Mouse (Mus musculus) CH12.LX (cell line): ENCODE results near the gene Aatk. TPM values are rescaled to one million over a fixed set of nuclear protein-coding genes. Genes with fewer than 3 reads are reported as not detected.

ENCODE experiments used
- DNase-seq: peaks from one replicate; pipeline ENCODE4 v3.0.0-alpha.2; 2013; ENCODE audit errors: extremely low read depth
- H3K27ac ChIP-seq: 2 replicates; pipeline ENCODE4 v1.5.1; 2012; ENCODE audit warnings: low read depth, mild to moderate bottlenecking, control low read depth, moderate library complexity; ENCODE audit not compliant: insufficient read depth
- H3K27me3 ChIP-seq: replicated peaks from 2 replicates; pipeline ENCODE3; 2012; ENCODE audit warnings: inconsistent platforms
- H3K36me3 ChIP-seq, 2 experiments: replicated peaks in 1 of 2; 2 replicates each; pipeline versions ENCODE3 to v1.6.1; 2012; ENCODE audit warnings: inconsistent platforms in 1 of 2, low read length in 1 of 2, mild to moderate bottlenecking in 1 of 2, mixed read lengths in 1 of 2, moderate library complexity in 1 of 2; ENCODE audit not compliant: control insufficient read depth in 1 of 2, insufficient read depth in 1 of 2
- H3K4me1 ChIP-seq, 2 experiments: 2 replicates each; pipeline ENCODE4 v1.6.1; 2012; ENCODE audit warnings: inconsistent platforms in 1 of 2, moderate library complexity in 1 of 2; ENCODE audit not compliant: insufficient read depth in 2 of 2, control insufficient read depth in 1 of 2
- H3K4me2 ChIP-seq: 2 replicates; pipeline ENCODE4 v1.6.1; 2012; ENCODE audit warnings: low read depth, mild to moderate bottlenecking, control low read depth; ENCODE audit not compliant: poor library complexity, insufficient read depth, severe bottlenecking
- H3K4me3 ChIP-seq, 3 experiments: fragments of 150-350 bp in 1 of 3; sonication (generic) in 1 of 3; replicated peaks in 1 of 3; 2 replicates each; pipeline versions ENCODE3 to v1.5.1; 2011 to 2012; ENCODE audit warnings: low read depth in 2 of 3, low read length in 2 of 3, mild to moderate bottlenecking in 2 of 3, moderate library complexity in 2 of 3, control low read depth in 1 of 3, improper control_type of control experiment in 1 of 3, inconsistent platforms in 1 of 3, mixed read lengths in 1 of 3; ENCODE audit not compliant: poor library complexity in 1 of 3
- H3K79me2 ChIP-seq: replicated peaks from 2 replicates; pipeline ENCODE4 v1.6.1; 2012; ENCODE audit warnings: mild to moderate bottlenecking, moderate library complexity; ENCODE audit not compliant: control insufficient read depth, poor library complexity, insufficient read depth, severe bottlenecking; ENCODE audit errors: extremely low read depth
- H3K9ac ChIP-seq: 2 replicates; pipeline ENCODE4 v1.6.1; 2012; ENCODE audit warnings: low read depth, mild to moderate bottlenecking, control low read depth, moderate library complexity; ENCODE audit not compliant: insufficient read depth
- H3K9me3 ChIP-seq: replicated peaks from 2 replicates; pipeline ENCODE3; 2012; ENCODE audit warnings: low read length, inconsistent platforms, mixed read lengths
- CHD2 ChIP-seq: IDR thresholded peaks from 2 replicates; pipeline ENCODE4 v1.6.1; 2011; ENCODE audit warnings: low read length, improper control_type of control experiment
- E2F4 ChIP-seq: IDR thresholded peaks from 2 replicates; pipeline ENCODE4 v1.6.1; 2011; ENCODE audit warnings: low read depth, low read length, improper control_type of control experiment; ENCODE audit not compliant: insufficient replicate concordance
- ELF1 ChIP-seq: IDR thresholded peaks from 2 replicates; pipeline ENCODE4 v1.6.1; 2014; ENCODE audit warnings: low read depth, mild to moderate bottlenecking, inconsistent platforms, low read length, improper control_type of control experiment
- EP300 ChIP-seq: IDR thresholded peaks from 2 replicates; pipeline ENCODE4 v1.6.1; 2011; ENCODE audit warnings: low read length, improper control_type of control experiment
- ETS1 ChIP-seq: conservative IDR thresholded peaks from 2 replicates; pipeline ENCODE4 v1.6.1; 2012; ENCODE audit warnings: low read depth, mild to moderate bottlenecking, inconsistent platforms, low read length, improper control_type of control experiment, moderate library complexity
- GABPA ChIP-seq: IDR thresholded peaks from 2 replicates; pipeline ENCODE4 v1.6.1; 2012; ENCODE audit warnings: low read depth, low read length, improper control_type of control experiment, inconsistent platforms; ENCODE audit not compliant: insufficient replicate concordance
- IRF4 ChIP-seq: IDR thresholded peaks from 2 replicates; pipeline ENCODE4 v1.6.1; 2014; ENCODE audit warnings: low read depth, mild to moderate bottlenecking, inconsistent platforms, low read length, improper control_type of control experiment
- JUND ChIP-seq: conservative IDR thresholded peaks from 2 replicates; pipeline ENCODE4 v1.6.1; 2011; ENCODE audit warnings: low read depth, low read length, improper control_type of control experiment
- KAT2A ChIP-seq: IDR thresholded peaks from 2 replicates; pipeline ENCODE4 v1.6.1; 2012; ENCODE audit warnings: low read length, improper control_type of control experiment, inconsistent platforms; ENCODE audit not compliant: insufficient replicate concordance
- MAX ChIP-seq: IDR thresholded peaks from 2 replicates; pipeline ENCODE4 v1.6.1; 2011; ENCODE audit warnings: low read length, improper control_type of control experiment
- MAZ ChIP-seq: IDR thresholded peaks from 2 replicates; pipeline ENCODE4 v1.6.1; 2012; ENCODE audit warnings: low read depth, mild to moderate bottlenecking, inconsistent platforms, low read length, improper control_type of control experiment, moderate library complexity
- MEF2A ChIP-seq: IDR thresholded peaks from 2 replicates; pipeline ENCODE4 v1.6.1; 2014; ENCODE audit warnings: low read depth, mild to moderate bottlenecking, inconsistent platforms, low read length, improper control_type of control experiment, borderline replicate concordance
- MXI1 ChIP-seq: IDR thresholded peaks from 2 replicates; pipeline ENCODE4 v1.6.1; 2011; ENCODE audit warnings: mild to moderate bottlenecking, low read depth, low read length, improper control_type of control experiment
- PAX5 ChIP-seq: IDR thresholded peaks from 2 replicates; pipeline ENCODE4 v1.6.1; 2012; ENCODE audit warnings: low read length, inconsistent platforms, mixed read lengths
- POLR2A ChIP-seq: IDR thresholded peaks from 2 replicates; pipeline ENCODE4 v1.6.1; 2011; ENCODE audit warnings: low read depth, mild to moderate bottlenecking, improper control_type of control experiment, low read length
- POLR2AphosphoS2 ChIP-seq: IDR thresholded peaks from 2 replicates; pipeline ENCODE4 v1.6.1; 2011; ENCODE audit warnings: low read depth, low read length, improper control_type of control experiment
- RAD21 ChIP-seq: IDR thresholded peaks from 2 replicates; pipeline ENCODE4 v1.6.1; 2011; ENCODE audit warnings: low read depth, mild to moderate bottlenecking, low read length, improper control_type of control experiment, moderate library complexity
- RCOR1 ChIP-seq: conservative IDR thresholded peaks from 2 replicates; pipeline ENCODE4 v1.6.1; 2012; ENCODE audit warnings: low read depth, mild to moderate bottlenecking, inconsistent platforms, low read length, improper control_type of control experiment
- SMC3 ChIP-seq: IDR thresholded peaks from 2 replicates; pipeline ENCODE4 v1.6.1; 2011; ENCODE audit warnings: low read depth, low read length, improper control_type of control experiment
- TCF12 ChIP-seq: IDR thresholded peaks from 2 replicates; pipeline ENCODE4 v1.6.1; 2014; ENCODE audit warnings: low read depth, mild to moderate bottlenecking, inconsistent platforms, low read length, improper control_type of control experiment
- UBTF ChIP-seq: IDR thresholded peaks from 2 replicates; pipeline ENCODE4 v1.6.1; 2012; ENCODE audit warnings: low read depth, mild to moderate bottlenecking, inconsistent platforms, low read length, improper control_type of control experiment, moderate library complexity
- USF1 ChIP-seq: IDR thresholded peaks from 2 replicates; pipeline ENCODE4 v1.6.1; 2014; ENCODE audit warnings: low read depth, mild to moderate bottlenecking, inconsistent platforms, low read length, improper control_type of control experiment
- USF2 ChIP-seq: conservative IDR thresholded peaks from 2 replicates; pipeline ENCODE4 v1.6.1; 2011; ENCODE audit warnings: low read depth, low read length, improper control_type of control experiment
- ZC3H11A ChIP-seq: IDR thresholded peaks from 2 replicates; pipeline ENCODE4 v1.6.1; 2012; ENCODE audit warnings: low read depth, mild to moderate bottlenecking, inconsistent platforms, low read length, improper control_type of control experiment
- ZKSCAN1 ChIP-seq: IDR thresholded peaks from 2 replicates; pipeline ENCODE4 v1.6.1; 2012; ENCODE audit warnings: low read depth, inconsistent platforms, low read length, improper control_type of control experiment, borderline replicate concordance
- ZMIZ1 ChIP-seq: IDR thresholded peaks from 2 replicates; pipeline ENCODE4 v1.6.1; 2012; ENCODE audit warnings: low read depth, mild to moderate bottlenecking, inconsistent platforms, low read length, improper control_type of control experiment
- ZNF384 ChIP-seq: IDR thresholded peaks from 2 replicates; pipeline ENCODE4 v1.6.1; 2012; ENCODE audit warnings: low read depth, low read length, improper control_type of control experiment, inconsistent platforms
- dilution Hi-C: fragments of 300-500 bp; cut with MboI; formaldehyde crosslinking; loops from 2 replicates; pipeline ENCODE4 v1.14.3; 2020; ENCODE audit warnings: low sequenced_read_pairs; ENCODE audit not compliant: extremely low pct_unique_long_range_greater_than_20kb, extremely low pct_ligation_motif_present
- in situ Hi-C: fragments of 300-500 bp; cut with MboI; formaldehyde crosslinking; loops from 3 replicates; pipeline ENCODE4 v1.14.3; 2019; ENCODE audit warnings: low sequenced_read_pairs, low pct_ligation_motif_present, low pct_unique_long_range_greater_than_20kb, mixed read lengths
- polyA plus RNA-seq: library from polyadenylated mRNA; unstranded; fragments of >175 nt; gene quantifications from 2 replicates; pipeline ENCODE4 v1.2.1, GENCODE M21; 2012; ENCODE audit warnings: low read depth; ENCODE audit not compliant: insufficient read length
- total RNA-seq, 2 experiments: library from RNA; depleted of rRNA; stranded (reverse); fragments of 300-350 nt in 1 of 2; fragments of >200 nt in 1 of 2; gene quantifications; 2 replicates each; pipeline ENCODE4 v1.2.3; 2012 to 2014

Gene Aatk
- total and polyA plus RNA-seq, 3 experiments = 0.08 to 0.21 (median 0.19) TPM

DNA sequence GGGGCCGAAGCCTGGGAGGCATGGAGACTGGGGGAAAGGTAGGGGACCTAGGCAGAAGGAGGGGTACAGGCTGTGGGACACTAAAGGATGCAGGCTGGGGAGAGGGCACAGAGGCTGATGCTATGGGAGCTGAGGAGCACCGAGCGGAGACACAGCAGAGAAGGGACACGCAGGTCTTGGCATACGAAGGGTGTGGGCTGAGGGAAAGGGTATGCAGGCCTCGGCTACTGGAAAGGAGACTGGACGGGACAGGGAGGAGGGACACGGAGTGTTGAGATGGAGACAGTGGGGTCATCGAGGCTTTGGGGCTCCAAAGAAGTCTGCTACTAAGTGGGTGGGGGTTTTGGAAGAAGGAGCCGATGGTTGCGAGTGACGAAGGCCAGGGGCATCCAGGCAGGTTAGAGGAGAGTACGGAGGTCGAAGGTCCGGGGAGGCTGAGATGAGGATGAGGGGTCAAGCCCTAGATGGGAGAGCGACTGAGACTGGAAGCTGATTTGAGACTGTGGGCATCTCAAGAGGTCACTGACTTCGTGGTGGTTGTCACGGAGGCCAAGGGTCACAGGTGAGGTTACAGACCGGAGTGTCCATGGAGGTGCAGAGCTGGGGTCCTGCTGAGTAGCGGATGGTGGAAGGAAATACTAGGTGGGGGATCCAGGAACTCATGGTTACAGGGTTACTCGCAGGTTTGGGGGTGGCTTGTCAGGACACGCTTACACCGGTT lies 724 bp upstream of the Aatk start:
- no peak overlapping the region for H3K4me2 ChIP-seq
- peaks cover 0 to 12% of the 10 kb centered on the region in 2 experiments; a peak in 2 of 4 replicates for H3K4me1 ChIP-seq
- no peak for DNase-seq
- H3K79me2 ChIP-seq = no peaks in the 10 kb centered on the region
- no peak overlapping the region for H3K9ac ChIP-seq
- H3K4me3 ChIP-seq = no peak overlapping the region
- in situ Hi-C loops = no loop called here
- H3K27me3 ChIP-seq = peaks cover 18% of the 10 kb centered on the region
- no peak for TF ChIP-seq RAD21
- no peak for TF ChIP-seq SMC3
- TF ChIP-seq ELF1 = no peak
- TF ChIP-seq TCF12 = no peak
- TF ChIP-seq ZKSCAN1 = no peak
- TF ChIP-seq E2F4 = no peak
- no peak for TF ChIP-seq KAT2A
- TF ChIP-seq PAX5 = no peak
- TF ChIP-seq ZC3H11A = no peak
- no peak for TF ChIP-seq MAZ
- no peak for TF ChIP-seq POLR2AphosphoS2
- TF ChIP-seq MXI1 = no peak
- TF ChIP-seq IRF4 = no peak
- no peak for TF ChIP-seq MEF2A
- H3K9me3 ChIP-seq = no peaks in the 10 kb centered on the region
- H3K27ac ChIP-seq = no peak overlapping the region
- no peaks in the 10 kb centered on the region for H3K36me3 ChIP-seq
- dilution Hi-C loops = no loop called here

DNA sequence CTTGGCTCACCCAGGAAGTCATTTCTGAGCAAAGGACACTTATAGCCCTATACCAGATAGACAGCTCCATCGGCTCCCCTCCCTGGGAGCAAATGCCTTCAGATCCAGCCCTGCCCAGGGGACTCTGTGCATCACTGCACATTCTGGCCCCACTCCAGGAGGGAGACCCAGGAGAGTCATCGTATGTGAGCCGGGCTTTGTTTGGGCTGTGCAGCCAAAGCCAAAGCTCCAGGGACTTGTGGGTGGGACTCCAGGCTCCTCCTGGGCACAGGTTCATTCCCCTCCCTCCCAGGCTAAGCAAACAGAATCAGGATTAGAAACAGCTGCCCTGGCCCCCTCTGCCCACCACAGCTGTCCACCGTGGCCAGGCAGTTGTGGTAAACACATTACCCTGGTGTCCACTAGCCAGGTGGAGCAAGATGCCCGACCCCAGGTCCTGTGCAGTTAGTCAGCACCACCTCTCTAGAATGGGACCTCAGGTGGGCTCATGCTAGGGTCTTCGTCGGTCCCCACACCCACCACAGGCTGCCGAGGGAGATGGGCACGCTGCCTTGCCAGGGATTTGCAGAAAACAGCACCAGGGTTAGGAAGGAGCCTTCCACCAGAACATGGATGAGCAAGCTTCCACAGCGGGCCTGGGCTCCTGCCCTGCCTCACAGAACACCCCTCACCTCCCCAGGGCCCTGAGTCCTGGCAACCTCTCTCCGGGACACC lies 971 bp downstream of the Aatk start:
- Histone ChIP-seq H3K79me2 (no peaks in the 10 kb centered on the region), H3K27ac (no peak overlapping the region), H3K4me1 (peaks cover 3 to 19% of the 10 kb centered on the region in 2 experiments; a peak in 2 of 4 replicates), H3K9me3 (no peaks in the 10 kb centered on the region), H3K27me3 (peaks cover 22% of the 10 kb centered on the region), H3K9ac (no peak overlapping the region), H3K4me2 (no peak overlapping the region), H3K36me3 (no peaks in the 10 kb centered on the region), H3K4me3 (no peak overlapping the region)
- in situ Hi-C loops (no loop called here), dilution Hi-C loops (no loop called here)
- TF ChIP-seq CHD2 (no peak), JUND (no peak), RCOR1 (no peak), UBTF (no peak), MXI1 (no peak), USF1 (no peak), GABPA (no peak), MAZ (no peak), MAX (no peak), ZNF384 (no peak), MEF2A (no peak), ZC3H11A (no peak), EP300 (no peak), ETS1 (no peak), POLR2A (no peak), ZMIZ1 (no peak), USF2 (no peak)
- DNase-seq = no peak
